Mouse (Mus musculus): ENCODE results near the gene Adarb1.

DNA sequence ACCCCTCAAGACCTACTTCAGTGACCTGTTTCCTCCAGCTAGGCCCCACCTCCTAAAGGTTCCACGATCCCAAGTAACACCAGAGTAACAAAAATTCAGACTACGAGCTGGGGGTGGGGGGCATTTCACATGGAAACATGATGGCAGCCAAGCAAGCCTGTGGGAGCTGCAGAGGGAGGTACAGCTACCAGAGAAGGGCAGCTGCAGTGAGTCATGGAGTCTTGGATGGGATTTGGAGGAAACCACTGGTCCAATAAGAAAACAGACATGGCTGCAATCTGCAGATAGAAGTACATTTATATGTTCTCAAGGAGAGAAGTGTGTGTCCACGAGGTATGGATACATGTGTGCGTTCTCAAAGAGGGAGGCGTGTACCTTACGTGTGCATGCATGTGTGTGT lies 173.3 kb downstream of the Adarb1 start:
- no peak for TF ChIP-seq POLR2A (IDR thresholded peaks at IDR 0.05; ENCODE audit: control insufficient read depth, extremely low read depth, insufficient read depth, low read length, poor library complexity)
- no peak for TF ChIP-seq CTCF (IDR thresholded peaks at IDR 0.05; ENCODE audit: borderline replicate concordance, control insufficient read depth, extremely low read depth, insufficient read depth, low read length, poor library complexity)
